Mouse (Mus musculus): ENCODE data around the gene Hist1h2ak.
"Not testable (repeated sequence)": the region's sequence is repeated elsewhere in the genome, so short reads cannot be mapped to it uniquely, and the experiment has no call there.

The Hist1h2ak gene

DNA sequence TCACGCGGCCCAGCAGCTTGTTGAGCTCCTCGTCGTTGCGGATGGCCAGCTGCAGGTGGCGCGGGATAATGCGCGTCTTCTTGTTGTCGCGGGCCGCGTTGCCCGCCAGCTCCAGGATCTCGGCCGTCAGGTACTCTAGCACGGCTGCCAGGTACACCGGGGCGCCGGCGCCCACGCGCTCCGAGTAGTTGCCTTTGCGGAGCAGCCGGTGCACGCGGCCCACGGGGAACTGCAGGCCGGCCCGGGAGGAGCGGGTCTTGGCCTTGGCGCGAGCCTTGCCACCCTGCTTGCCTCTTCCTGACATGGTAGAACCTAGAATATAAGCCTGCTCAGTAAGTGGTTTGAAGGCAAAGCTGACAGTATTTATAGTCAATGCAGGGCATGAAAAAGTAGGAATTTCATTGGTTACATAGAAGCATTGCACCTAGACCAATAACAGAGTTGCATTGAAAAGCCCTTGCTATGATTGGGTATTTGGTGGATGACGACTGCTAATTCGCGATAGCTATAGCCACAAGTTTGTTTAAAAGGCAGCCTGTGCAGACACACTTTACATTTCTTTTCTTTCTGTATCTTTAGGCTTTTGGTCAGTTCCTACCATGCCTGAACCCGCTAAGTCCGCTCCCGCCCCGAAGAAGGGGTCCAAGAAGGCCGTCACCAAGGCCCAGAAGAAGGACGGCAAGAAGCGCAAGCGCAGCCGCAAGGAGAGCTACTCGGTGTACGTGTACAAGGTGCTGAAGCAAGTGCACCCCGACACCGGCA is at the start of gene Hist1h2ak, which contains the start of gene Hist1h2bn:
TSS of gene Hist1h2ak (minus strand) at position 304 of the 762 bp plus-strand sequence.
TSS of gene Hist1h2bn (plus strand) at position 600 of the 762 bp plus-strand sequence.
- peak; percentile 88 for DNase-seq (ENCODE audit: low spot score)

DNA sequence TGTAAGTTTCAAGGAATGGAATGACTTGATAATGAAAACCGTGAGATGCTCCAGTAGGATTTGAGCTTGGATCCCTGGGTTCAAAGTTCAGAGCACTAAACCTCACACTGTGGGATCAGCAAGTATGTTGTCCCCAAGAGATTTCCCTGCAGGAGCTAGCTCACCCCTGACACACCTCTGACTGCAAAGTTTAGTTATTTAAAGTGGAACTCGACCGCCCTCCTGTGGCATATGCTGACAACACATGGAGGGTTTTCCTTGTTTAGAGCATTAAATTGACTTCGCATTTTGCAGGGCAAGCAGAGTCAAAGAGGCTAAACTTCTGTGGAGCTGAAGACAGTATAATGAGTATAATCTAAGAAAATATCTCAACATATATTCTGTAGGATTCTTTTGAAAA is 49.4 kb upstream of the Hist1h2ak start:
- not testable (repeated sequence) for DNase-seq (ENCODE audit: low spot score)

DNA sequence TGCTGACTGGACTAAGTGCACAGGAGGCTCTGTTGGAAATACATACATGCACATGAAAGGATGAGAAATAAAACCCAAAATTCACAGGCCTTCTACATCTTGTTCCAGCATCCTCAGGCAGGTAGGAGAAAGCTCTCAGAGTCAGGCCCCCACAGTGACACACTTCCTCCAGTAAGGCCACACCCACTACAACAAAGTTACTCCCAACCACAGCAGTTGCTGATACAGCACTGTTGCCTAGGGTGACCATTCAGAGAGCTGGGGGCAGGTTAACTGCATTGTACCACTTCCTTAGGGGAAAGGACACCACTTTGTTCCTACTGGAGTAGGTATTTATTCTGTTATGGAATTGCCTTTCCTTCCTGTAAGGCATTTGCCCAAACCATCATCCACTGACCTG is 43.5 kb upstream of the Hist1h2ak start:
- DNase-seq (ENCODE audit: low spot score) = not testable (repeated sequence)

DNA sequence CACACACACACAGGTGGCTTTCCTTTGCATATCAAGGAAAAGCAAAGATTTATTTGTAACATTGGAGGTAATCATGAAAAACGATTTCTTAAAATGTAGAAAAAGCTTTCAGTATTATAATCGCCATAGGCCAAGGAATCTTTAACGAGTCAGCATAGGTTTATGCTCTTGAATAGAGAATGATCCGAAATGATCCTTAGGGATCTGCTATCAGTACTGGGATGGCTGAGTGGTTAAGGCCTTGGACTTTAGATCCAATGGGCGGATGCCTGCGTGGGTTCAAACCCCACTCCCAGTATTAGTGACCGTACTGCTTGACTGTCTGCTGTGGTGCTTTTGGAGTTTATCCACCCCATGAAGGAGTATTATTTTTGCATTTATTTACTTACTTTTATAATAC is 42.0 kb upstream of the Hist1h2ak start:
- no peak for DNase-seq (ENCODE audit: low spot score)

DNA sequence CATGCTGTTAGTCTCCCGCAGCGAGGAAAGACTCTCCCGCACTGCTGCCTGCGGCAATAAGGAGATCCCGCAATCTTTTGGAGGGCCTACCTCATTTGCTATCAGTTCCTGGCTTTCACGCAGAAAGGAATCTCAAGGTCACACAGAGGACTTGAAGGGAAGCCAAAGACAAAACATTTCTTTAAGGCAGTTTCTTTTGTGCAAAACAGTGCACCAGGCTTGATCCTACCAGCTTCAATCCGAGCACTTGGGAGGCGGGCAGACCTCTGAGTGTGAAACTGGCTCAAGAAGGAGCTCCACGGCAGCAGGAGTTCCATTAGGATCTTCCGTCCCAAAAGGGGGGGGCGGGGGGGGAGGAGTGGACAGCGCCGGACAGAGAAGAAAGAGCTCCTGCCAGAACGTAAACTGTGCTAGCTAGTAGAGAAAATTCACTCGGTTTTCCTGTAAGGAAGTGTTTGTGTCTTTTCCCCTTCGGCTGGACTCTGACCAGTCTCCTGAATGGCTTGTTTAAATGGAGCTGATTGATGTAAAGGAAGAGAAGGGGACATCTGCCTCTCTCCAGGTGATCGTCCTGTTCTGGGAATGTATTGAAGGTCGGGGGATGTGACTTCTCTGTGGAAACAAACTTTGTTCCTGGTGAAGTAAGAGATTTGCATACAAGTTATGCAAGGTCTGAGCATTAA is 37.1 kb upstream of the Hist1h2ak start:
- DNase-seq (ENCODE audit: low spot score) = no peak

DNA sequence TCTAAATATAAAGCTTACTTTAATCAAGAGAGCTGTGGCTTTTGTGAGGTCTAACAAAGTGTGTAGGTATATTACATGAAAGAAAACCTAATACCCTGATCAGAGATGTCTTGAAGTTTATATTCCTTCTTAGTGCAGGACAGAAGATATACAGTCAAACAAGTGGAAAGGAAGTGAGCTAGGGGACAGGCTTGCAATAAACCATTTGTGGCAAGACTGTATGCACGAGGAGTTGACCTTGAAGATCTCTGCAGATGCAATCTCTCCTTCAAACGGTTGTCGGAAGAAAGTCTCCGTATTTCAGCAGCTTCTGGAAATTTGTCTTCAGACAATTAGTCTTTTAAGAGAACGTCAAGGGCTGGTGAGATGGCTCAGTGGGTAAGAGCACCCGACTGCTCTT is 36.3 kb upstream of the Hist1h2ak start:
- DNase-seq (ENCODE audit: low spot score) = no peak

DNA sequence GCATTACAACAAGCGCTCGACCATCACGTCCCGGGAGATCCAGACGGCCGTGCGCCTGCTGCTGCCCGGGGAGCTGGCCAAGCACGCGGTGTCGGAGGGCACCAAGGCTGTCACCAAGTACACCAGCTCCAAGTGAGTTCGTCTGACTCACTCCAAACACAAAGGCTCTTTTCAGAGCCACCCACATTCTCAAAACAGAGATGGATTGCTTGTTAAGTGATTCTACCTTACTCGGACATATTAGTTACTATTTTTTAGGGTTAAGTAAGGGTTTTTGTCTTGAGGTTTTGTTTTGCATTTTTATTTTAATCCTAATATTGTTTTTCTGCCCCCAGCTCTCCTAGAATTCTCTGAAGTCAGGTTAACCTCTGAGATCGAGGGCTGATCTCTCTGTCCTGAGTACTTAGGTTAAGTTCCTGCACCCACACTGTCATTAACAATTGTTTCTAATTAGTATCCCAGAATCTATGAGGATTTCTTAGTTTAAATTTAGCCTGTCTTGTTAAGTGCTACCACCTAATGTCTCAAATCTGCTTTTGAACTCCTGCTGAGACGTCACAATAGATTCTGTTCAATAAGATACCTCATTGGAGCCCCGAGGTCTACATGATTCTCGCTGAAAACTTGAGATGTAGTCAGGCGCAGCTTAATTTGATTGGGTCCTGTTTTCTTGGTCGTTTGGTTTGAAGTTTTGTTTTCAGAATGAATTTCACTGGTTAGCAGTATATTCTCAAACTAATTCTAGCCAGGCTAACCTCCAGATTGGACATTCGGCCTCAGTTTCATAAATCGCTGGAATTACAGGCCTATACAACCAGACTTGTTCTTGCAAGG is 34.4 kb upstream of the Hist1h2ak start:
- DNase-seq (ENCODE audit: low spot score) = no peak

DNA sequence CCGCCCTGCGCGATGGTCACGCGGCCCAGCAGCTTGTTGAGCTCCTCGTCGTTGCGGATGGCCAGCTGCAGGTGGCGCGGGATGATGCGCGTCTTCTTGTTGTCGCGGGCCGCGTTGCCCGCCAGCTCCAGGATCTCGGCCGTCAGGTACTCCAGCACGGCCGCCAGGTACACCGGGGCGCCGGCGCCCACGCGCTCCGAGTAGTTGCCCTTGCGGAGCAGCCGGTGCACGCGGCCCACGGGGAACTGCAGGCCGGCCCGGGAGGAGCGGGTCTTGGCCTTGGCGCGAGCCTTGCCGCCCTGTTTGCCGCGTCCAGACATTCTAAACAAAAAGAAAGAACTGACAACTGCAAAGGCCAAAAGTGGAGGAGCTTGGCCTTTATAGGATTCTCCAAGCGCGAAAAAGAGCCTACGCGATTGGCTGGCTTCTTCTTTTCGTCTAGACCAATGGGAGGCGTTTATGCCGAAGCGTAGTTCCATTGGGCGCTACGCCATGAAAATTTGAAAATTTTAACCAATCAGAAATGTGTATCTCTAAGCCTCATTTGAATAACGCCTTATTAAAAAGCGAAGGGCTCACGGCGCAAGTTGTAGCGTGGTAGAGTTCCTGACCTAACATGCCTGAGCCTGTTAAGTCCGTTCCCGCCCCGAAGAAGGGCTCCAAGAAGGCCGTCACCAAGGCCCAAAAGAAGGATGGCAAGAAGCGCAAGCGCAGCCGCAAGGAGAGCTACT is 33.4 kb upstream of the Hist1h2ak start, which contains the start of the genes Hist1h2an and Hist1h2bp:
TSS of gene Hist1h2an (minus strand) at position 320 of the 731 bp plus-strand sequence.
TSS of gene Hist1h2bp (plus strand) at position 563 of the 731 bp plus-strand sequence.
- peak; percentile 92 for DNase-seq (ENCODE audit: low spot score)

DNA sequence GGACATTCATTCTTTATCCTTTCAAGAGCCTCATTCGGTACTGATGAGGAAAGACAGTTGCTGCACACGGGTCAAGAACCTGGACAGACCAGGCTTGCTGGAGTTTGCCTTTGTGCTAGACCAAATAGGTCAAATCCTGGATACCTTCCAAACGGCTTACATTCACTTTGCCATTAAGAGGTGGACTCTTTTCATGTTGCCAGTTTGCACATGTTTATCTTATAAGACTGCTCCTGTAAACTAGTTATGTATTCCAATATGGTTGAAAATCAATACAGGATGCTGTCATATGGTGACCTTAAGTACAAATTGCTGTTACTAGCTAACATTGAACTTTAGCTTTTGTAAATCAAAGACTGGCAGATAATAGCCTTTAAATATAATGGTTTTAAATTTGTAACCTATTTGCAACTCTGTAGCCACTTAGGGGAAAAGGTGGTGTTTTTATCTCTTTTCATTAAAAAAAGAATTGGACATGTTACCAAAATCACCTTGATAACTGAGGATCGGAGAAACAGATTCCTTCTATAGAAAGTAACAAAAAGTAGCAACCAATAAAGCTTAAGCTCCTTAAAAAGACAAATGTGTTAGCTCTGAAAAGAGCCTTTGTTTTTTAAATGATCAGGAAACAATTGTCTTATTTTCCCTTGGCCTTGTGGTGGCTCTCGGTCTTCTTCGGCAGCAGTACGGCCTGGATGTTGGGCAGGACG is 32.7 kb upstream of the Hist1h2ak start:
- DNase-seq (ENCODE audit: low spot score) = no peak

DNA sequence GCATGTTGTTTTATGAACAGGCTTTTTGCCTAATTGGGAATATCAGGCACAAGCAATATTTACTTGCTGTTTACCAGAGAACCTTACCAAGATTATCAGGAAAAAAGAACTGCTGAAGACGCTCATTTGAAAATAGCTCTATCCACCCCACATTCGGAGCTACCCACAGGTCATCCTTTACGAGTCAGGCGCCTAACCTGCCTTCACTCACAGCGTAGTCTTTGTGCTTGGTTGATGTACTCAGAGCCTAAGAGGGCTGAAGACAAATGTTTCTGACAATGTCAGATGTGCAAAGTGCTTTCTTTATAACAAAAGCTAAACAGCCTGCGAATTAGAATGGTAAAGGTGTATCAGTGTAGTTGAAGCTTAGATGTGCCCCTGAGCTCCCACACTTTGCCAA is 30.7 kb upstream of the Hist1h2ak start:
- no peak for DNase-seq (ENCODE audit: low spot score)

DNA sequence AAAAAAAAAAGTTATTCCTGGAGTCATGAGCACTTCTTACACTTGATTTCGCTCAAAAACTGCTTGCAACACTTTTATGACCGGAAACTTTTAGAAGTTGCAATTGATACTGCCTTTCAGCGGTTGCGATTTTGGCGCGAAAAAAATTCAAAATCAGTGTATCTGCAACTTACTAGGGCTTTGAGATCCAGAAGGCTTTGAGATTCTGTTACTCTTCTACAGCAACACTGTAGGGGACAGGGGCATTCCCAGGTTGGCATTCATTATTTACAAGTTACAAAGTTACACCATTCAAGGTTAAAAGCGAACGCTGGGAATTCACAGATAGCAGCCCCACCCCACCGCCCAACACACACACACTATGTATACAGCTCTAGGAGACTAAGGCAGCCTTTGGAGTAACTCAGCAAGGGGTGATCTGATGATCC is 30.1 kb upstream of the Hist1h2ak start:
- DNase-seq (ENCODE audit: low spot score) = no peak

DNA sequence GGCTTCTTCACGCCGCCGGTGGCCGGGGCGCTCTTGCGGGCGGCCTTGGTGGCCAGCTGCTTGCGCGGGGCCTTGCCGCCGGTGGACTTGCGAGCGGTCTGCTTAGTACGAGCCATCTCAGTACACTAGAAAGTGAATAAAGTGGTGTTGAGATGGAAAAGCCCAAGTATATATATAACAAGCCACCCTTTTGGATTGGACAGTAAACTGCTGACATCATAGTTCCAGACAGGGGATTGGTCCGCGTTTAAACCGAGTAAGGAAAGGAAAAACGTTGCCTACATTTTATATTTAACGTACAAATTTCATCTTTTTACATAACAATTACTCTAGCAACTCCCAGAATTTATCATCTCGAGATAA is 29.6 kb upstream of the Hist1h2ak start, which contains the start of gene Hist1h3i:
TSS of gene Hist1h3i (minus strand) at position 116 of the 363 bp plus-strand sequence.
- peak; percentile 80 for DNase-seq (ENCODE audit: low spot score)

DNA sequence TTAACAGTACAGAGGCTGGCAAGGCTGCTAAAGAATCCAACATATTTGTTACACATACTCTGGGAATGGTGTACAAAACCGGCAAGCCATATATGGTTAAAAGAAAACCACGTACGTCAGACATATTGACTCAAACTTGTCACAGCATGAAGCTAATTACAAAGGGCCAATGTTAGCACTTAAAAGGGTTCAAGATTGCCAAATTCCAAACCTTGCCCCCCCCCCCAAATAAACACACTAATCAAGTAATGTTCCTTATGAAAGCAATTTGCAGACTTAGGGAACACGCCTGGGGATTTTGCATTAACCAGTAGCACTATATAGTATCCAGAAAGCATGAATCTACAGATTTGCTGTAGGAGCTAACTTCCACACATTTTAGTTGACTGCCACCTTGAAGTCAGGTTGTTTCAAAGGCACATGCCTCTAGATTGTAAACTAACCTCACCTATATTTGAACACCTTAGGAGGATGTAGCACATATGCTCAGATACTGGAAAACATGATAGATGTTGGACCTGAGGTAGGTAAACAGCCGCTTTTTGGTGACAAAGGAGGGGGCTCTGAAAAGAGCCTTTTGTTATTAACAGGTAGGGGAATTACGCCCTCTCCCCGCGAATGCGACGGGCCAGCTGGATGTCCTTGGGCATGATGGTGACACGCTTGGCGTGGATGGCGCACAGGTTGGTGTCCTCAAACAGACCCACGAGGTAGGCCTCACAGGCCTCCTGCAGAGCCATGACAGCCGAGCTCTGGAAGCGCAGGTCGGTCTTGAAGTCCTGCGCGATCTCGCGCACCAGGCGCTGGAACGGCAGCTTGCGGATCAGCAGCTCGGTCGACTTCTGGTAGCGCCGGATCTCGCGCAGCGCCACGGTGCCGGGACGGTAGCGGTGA is 29.0 kb upstream of the Hist1h2ak start:
- DNase-seq (ENCODE audit: low spot score) = not testable (repeated sequence)

DNA sequence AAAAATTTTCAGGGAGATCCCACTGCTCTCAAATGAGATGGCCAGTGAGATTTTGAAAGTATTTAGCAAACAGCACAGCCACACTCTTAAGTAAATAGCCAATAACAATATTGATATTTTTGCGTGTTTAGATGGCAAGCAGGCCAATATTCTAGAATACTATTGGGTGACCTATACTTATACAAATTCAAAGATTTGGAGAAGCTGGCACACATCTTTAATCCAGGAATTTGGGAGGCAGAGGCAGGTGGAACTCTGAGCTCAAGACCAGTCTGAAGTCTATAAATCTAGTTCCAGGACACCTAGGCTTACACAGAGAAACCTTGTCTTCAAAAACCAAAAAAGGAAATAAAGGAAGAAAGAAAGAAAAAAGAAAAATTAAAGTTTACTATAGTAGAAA is 28.0 kb upstream of the Hist1h2ak start:
- no peak for DNase-seq (ENCODE audit: low spot score)

DNA sequence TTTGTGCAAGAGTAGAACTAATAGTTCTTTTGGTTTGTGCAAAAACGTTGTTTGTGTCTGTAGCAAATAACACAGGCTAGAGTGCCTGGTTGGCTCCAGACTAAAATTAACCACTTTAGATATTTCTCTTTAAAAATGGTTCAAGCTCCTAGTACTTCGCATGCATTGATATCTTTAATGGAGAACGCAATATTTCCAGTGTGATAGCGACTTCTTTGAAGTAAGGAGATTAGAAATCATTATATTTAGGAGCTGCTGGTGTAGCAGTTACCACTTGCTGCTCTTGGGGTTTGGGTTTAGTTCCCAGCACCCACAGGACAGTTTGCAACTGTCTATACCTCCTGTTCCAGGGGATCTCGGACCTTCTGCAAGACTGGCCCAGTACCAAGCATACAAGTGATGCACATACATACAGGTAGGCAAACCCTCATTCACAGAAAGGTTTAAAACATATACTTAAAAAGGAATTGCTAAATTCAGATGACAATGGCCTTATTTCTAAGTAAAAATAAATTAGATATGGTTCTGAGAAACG is 27.5 kb upstream of the Hist1h2ak start:
- DNase-seq (ENCODE audit: low spot score) = no peak

DNA sequence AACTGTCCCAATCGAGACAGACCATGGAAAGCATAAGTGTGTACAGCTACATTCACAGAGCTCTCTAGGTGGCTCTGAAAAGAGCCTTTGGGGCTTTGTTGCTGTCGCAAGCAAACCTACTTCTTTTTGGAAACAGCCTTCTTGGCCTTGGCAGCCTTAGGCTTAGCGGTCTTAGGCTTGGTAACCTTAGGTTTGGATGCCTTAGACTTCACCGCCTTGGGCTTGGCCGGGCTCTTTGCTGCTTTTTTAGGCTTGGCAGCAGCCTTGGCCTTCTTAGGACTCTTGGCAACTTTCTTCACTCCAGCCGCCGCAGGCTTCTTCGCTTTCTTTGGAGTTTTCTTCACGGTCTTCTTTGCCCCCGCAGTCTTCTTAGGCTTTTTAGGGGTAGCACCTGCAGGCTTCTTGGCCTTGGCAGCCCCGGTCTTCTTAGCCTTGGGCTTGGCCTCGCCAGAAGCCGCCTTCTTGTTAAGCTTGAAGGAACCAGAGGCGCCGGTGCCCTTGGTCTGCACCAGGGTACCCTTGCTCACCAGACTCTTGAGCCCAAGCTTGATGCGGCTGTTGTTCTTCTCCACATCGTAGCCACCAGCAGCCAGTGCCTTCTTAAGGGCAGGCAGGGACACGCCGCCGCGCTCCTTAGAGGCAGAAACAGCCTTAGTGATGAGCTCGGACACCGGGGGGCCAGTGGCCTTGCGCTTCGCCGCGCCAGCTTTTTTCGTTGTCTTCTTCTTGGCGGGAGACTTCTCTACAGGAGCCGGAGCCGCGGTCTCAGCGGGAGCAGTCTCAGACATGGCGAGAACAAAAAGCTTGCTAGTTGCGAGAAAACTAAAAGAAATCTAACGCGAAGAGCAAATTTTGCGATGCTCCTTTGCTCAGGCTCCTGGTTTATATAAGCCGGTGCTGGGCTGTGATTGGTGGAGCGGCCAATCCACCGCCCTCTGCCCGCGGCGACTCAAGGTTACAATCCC is 26.4 kb upstream of the Hist1h2ak start, which contains the start of gene Hist1h1b:
TSS of gene Hist1h1b (minus strand) at position 859 of the 965 bp plus-strand sequence.
- DNase-seq (ENCODE audit: low spot score) = peak; percentile 36

DNA sequence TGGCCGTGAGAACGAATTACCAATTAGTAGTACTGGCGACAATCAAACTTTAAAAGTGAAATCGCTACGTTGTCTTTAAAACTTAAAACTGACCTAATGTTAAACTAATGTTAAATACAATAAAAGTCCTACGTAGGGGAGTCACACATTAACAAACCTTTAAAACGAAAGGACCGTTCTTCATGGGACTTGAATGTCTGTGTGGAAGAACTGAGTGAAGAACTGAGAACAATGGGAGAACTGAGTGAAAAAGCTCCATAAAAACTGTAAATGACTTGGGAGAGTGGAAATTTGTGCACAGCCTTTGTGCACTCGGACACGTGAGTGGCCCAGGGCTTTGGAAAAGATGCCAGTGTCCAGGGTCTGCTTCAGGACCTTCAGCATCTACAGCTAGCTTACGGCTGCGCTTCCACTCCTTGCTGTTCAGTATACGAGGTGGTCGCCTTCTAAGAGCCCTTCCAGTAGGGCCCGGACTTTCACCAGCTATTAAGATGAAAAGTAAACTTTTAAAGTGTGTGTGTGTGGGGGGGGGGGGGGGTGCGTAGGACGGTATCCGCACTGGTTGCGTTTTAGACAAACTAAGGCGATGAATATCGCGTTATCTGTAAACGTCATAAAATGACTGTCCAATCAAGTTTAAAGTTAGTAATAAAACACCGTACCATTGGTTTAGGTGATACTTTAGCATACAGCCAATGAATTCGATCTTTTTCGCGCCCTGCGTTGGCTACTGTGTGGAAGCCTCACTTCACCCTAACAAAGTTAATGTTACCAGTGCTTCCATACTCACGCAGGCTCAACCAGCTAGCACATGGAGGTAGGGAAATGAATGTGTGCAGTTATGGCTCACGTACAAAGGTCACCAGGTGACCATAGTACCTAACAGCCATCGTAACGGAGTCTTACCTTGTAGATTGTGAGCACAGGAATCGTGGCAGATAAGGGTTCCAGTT is 25.5 kb upstream of the Hist1h2ak start:
- DNase-seq (ENCODE audit: low spot score) = peak; percentile 77

Data from left cerebral cortex, adult 11 months (tissue).